Mouse (Mus musculus) forebrain, embryonic 13.5 days (tissue): ENCODE data around the gene Pih1d1. TPM values are rescaled to one million over a fixed set of nuclear protein-coding genes. Genes with fewer than 3 reads are reported as not detected.
A peak's percentile ranks its signal among the peaks of the same experiment; 100 is the strongest.

Experiments
- ATAC-seq: fragments of 200-750 bp; cut with Nextera tagmentation; 2 replicates; pipeline ENCODE4 v1.8.0; 2017
- H3K27ac ChIP-seq: fragments of 300-500 bp; sonication (generic); 2 replicates; pipeline ENCODE4 v1.5.1; 2015; ENCODE audit warnings: inconsistent platforms, mild to moderate bottlenecking, moderate library complexity
- H3K27me3 ChIP-seq: fragments of 300-500 bp; sonication (generic); 2 replicates; pipeline ENCODE4 v1.6.1; 2015; ENCODE audit warnings: mild to moderate bottlenecking, inconsistent platforms
- H3K36me3 ChIP-seq: fragments of 300-500 bp; sonication (generic); 2 replicates; pipeline ENCODE4 v1.6.1; 2015; ENCODE audit warnings: mild to moderate bottlenecking, inconsistent platforms; ENCODE audit not compliant: poor library complexity, severe bottlenecking
- H3K4me1 ChIP-seq: fragments of 300-500 bp; sonication (generic); 2 replicates; pipeline ENCODE4 v1.6.1; 2015; ENCODE audit warnings: inconsistent platforms
- H3K4me2 ChIP-seq: fragments of 300-500 bp; sonication (generic); 2 replicates; pipeline ENCODE4 v1.6.1; 2015; ENCODE audit warnings: inconsistent platforms, mild to moderate bottlenecking, moderate library complexity
- H3K4me3 ChIP-seq: fragments of 300-500 bp; sonication (generic); 2 replicates; pipeline ENCODE4 v1.5.1; 2015; ENCODE audit warnings: mild to moderate bottlenecking, inconsistent platforms
- H3K9ac ChIP-seq: fragments of 300-500 bp; sonication (generic); 2 replicates; pipeline ENCODE4 v1.6.1; 2015; ENCODE audit warnings: mild to moderate bottlenecking, inconsistent platforms
- H3K9me3 ChIP-seq: fragments of 300-500 bp; sonication (generic); replicated peaks from 2 replicates; pipeline ENCODE4 v1.6.1; 2016; ENCODE audit warnings: inconsistent platforms
- WGBS: fragments of 180-500 bp; shearing (Covaris S2); methylation state at CpG from one replicate; pipeline ENCODE4 v1.1.7; 2015; 5-methylcytosine and 5-hydroxymethylcytosine counted together
- polyA plus RNA-seq: library from polyadenylated mRNA; unstranded; fragments of >200 nt; fragmentation: Nextera tagmentation; extraction: Ambion mirVana; gene quantifications from 2 replicates; pipeline ENCODE4 v1.2.1, GENCODE M21; 2015

Gene Pih1d1
- polyA plus RNA-seq, 1 experiment from 2014 or later, result 97.5 TPM

- Histone ChIP-seq H3K9ac (no peak overlapping the region), H3K27me3 (peaks cover 92% of the 10 kb centered on the region), H3K4me2 (peak overlapping the region; percentile 46), H3K9me3 (no peaks in the 10 kb centered on the region), H3K27ac (no peak overlapping the region), H3K4me1 (peaks cover 14% of the 10 kb centered on the region), H3K36me3 (no peaks in the 10 kb centered on the region), H3K4me3 (peak overlapping the region; percentile 25)
- 2% methylated on average over 23 of the region's 23 CpGs for WGBS
- no peak for ATAC-seq
These were observed 21.8 kb downstream of the Pih1d1 start for GRCm38 (mm10) chr7:45175929-45176328.

DNA sequence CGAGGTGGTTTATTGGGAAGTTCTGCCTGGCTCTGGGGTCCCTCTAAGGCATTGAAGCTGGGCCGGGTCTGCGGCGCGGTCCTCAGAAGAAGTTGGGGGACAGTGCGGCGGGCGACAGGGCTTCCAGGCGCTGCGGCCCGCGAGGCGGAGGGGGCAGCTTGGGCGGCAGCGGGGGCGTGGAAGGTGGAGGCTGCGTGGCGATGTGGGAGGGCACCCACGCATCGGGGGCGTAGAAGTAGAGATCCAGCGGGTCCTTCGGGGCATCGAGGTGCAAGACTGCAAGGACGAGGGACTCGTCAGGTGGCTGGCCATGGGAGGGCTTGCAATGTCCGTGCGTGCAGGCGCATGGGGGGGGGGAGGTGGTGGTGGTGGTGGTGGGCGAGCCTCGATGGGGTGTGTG lies 22.3 kb downstream of the Pih1d1 start:
- WGBS, result 2% methylated on average over 27 of the region's 31 CpGs
- Histone ChIP-seq H3K9ac (no peak overlapping the region), H3K4me1 (peaks cover 18% of the 10 kb centered on the region), H3K4me3 (peak overlapping the region; percentile 25), H3K9me3 (no peaks in the 10 kb centered on the region), H3K4me2 (peak overlapping the region; percentile 46), H3K27me3 (peaks cover 96% of the 10 kb centered on the region), H3K27ac (no peak overlapping the region), H3K36me3 (no peaks in the 10 kb centered on the region)
- no peak for ATAC-seq

- Histone ChIP-seq H3K4me2 (no peak overlapping the region), H3K36me3 (no peaks in the 10 kb centered on the region), H3K27ac (no peak overlapping the region), H3K9ac (no peak overlapping the region), H3K27me3 (peaks cover 98% of the 10 kb centered on the region), H3K9me3 (no peaks in the 10 kb centered on the region), H3K4me1 (peaks cover 31% of the 10 kb centered on the region), H3K4me3 (no peak overlapping the region)
- no peak for ATAC-seq
- 24% methylated on average over 7 of the region's 7 CpGs for WGBS
These were observed 24.4 kb downstream of the Pih1d1 start for GRCm38 (mm10) chr7:45178550-45178949.

DNA sequence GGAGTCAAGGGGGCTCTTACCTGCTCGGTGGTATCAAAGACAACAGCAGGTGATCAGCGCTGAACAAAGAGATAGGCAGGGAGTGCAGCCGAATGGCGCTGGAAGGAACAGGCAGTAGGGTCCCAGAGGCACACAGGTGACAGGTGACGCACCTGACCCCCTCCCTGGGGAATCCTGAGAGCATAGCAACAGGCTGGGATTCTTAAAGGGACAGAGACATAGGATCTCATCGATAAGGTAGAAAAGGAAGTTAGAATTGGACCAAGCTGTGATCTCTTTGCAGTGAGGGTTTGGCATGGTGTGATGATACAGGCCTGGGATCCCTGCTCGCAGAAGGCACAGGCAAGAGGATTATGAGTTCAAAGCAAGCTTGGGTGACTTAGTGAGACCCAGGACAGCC lies 25.4 kb downstream of the Pih1d1 start, which contains the start of gene Gfy:
Gene Gfy (minus strand): TSS at position 101 of the 400 bp plus-strand sequence.
- Histone ChIP-seq H3K27me3 (peaks cover 100% of the 10 kb centered on the region), H3K9ac (no peak within 1 kb of the TSS), H3K27ac (no peak within 1 kb of the TSS), H3K36me3 (no peaks in the 10 kb centered on the region), H3K4me2 (no peak within 1 kb of the TSS), H3K9me3 (no peaks in the 10 kb centered on the region), H3K4me3 (no peak within 1 kb of the TSS), H3K4me1 (peaks cover 31% of the 10 kb centered on the region)
- 21% methylated on average over 7 of the region's 7 CpGs for WGBS
- ATAC-seq, result no peak

DNA sequence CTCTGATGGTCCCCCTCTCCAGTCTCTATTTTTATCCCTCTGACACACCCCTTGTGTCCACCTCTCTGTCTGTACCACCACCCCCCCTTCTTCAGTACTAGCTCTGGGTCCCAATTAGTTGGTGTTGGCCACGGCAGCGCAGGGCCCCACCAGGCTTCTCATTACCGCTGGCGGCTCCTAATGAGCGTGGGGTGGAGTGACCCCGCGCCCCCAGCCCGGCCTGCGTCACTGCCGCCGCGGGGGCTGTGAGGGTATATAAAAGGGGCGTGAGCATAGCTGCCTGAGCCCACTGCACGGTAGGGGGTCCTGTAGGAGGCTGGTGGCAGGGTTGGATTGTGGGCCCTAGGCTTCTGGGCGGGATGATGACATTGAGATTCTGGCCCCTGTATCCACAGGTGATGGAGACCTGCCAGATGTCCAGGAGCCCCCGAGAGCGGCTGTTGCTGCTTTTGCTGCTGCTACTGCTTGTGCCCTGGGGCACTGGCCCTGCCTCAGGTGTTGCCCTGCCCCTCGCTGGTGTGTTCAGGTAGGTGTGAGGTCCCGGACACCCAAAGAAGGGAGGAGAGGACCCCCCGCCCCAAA lies 26.9 kb downstream of the Pih1d1 start, which contains the start of gene Pth2:
Gene Pth2 (plus strand): TSS at position 100 of the 582 bp plus-strand sequence.
- Histone ChIP-seq H3K9me3 (no peaks in the 10 kb centered on the region), H3K27me3 (peaks cover 100% of the 10 kb centered on the region), H3K4me3 (peak within 1 kb of the TSS; percentile 33), H3K9ac (no peak within 1 kb of the TSS), H3K4me1 (peaks cover 27% of the 10 kb centered on the region), H3K4me2 (peak within 1 kb of the TSS; percentile 56), H3K27ac (no peak within 1 kb of the TSS), H3K36me3 (no peaks in the 10 kb centered on the region)
- no peak for ATAC-seq
- WGBS, result 13% methylated on average over 20 of the region's 20 CpGs

GRCm38 (mm10) chr7:45181540-45181939 lies 27.4 kb downstream of the Pih1d1 start:
- Histone ChIP-seq H3K4me2 (peak overlapping the region; percentile 56), H3K4me1 (peaks cover 24% of the 10 kb centered on the region), H3K9ac (no peak overlapping the region), H3K27me3 (peaks cover 100% of the 10 kb centered on the region), H3K27ac (no peak overlapping the region), H3K9me3 (no peaks in the 10 kb centered on the region), H3K4me3 (peak overlapping the region; percentile 33), H3K36me3 (no peaks in the 10 kb centered on the region)
- WGBS, result 3% methylated on average over 35 of the region's 35 CpGs
- peak; percentile 28; the same call in 1 of the 2 replicates for ATAC-seq

GRCm38 (mm10) chr7:45182199-45182601 lies 28.1 kb downstream of the Pih1d1 start:
- H3K9me3 ChIP-seq, result no peaks in the 10 kb centered on the region
- no peak overlapping the region for H3K27ac ChIP-seq
- H3K4me1 ChIP-seq, result peaks cover 24% of the 10 kb centered on the region
- peak; percentile 89 for ATAC-seq
- H3K4me2 ChIP-seq, result peak overlapping the region; percentile 56
- H3K27me3 ChIP-seq, result peaks cover 96% of the 10 kb centered on the region
- H3K4me3 ChIP-seq, result peak overlapping the region; percentile 33
- no peaks in the 10 kb centered on the region for H3K36me3 ChIP-seq
- 1% methylated on average over 34 of the region's 34 CpGs for WGBS
- peak overlapping the region; percentile 26; the same call in 1 of the 2 replicates for H3K9ac ChIP-seq

DNA sequence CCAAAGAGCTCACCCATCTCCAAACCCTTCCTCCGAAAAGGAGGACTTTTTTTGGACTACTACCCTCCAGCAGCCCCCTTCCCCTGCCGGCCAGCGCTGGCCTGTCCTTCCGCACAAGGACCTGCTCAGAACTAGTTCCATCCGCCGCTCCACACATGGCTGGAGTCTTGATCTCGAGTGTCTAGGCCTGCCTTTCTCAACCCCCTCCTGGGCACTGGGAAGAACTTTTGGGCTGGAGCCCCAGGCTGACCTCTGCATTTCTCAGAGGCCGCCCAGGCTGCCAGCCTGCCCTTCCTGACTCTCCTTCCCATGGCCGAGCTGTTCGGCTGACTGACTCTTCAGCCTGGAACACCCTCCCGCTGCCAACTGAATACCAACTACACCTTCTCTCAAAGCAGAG lies 28.5 kb downstream of the Pih1d1 start:
- H3K9ac ChIP-seq, result peak overlapping the region; percentile 26; the same call in 1 of the 2 replicates
- H3K4me1 ChIP-seq, result peaks cover 24% of the 10 kb centered on the region
- no peaks in the 10 kb centered on the region for H3K9me3 ChIP-seq

GRCm38 (mm10) chr7:45183672-45184071 lies 29.6 kb downstream of the Pih1d1 start:
- ATAC-seq, result no peak
- Histone ChIP-seq H3K9ac (no peak overlapping the region), H3K4me3 (no peak overlapping the region), H3K4me1 (peaks cover 24% of the 10 kb centered on the region), H3K4me2 (no peak overlapping the region), H3K27me3 (peaks cover 91% of the 10 kb centered on the region), H3K27ac (no peak overlapping the region), H3K36me3 (no peaks in the 10 kb centered on the region), H3K9me3 (no peaks in the 10 kb centered on the region)
- WGBS, result 66% methylated on average over 7 of the region's 7 CpGs

More for the DNA sequence above, 28.5 kb downstream of the Pih1d1 start:
- WGBS, result 17% methylated on average over 11 of the region's 11 CpGs
- Histone ChIP-seq H3K36me3 (no peaks in the 10 kb centered on the region), H3K4me3 (peak overlapping the region; percentile 33), H3K27ac (no peak overlapping the region), H3K4me2 (peak overlapping the region; percentile 56), H3K27me3 (peaks cover 92% of the 10 kb centered on the region)
- ATAC-seq, result peak; percentile 20; the same call in 1 of the 2 replicates

GRCm38 (mm10) chr7:45185921-45186320 lies 31.8 kb downstream of the Pih1d1 start:
- 46% methylated on average over 7 of the region's 7 CpGs for WGBS
- Histone ChIP-seq H3K4me1 (peaks cover 23% of the 10 kb centered on the region), H3K4me3 (no peak overlapping the region), H3K27ac (no peak overlapping the region), H3K9ac (no peak overlapping the region), H3K9me3 (no peaks in the 10 kb centered on the region), H3K27me3 (peaks cover 80% of the 10 kb centered on the region), H3K4me2 (no peak overlapping the region), H3K36me3 (no peaks in the 10 kb centered on the region)
- no peak for ATAC-seq

DNA sequence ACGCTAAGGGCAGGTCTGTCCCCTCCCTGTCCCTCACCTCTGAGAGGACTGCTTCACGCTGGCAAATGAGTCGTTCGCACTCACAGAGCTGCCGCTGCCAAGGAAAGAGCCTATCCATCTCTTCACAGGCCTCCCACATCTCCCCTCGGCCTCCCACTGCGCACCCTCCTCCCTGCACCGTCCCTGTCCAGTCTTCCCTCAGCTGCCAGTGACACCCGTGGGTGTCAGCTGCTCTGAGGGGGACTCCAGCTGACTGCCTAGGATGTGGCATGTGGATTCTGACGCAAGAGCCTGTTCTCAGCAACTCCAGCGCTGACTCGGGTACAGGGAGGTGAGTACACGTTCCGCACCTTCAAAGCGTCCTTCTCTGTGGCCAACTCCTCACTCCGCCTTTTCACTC lies 35.5 kb downstream of the Pih1d1 start:
- ATAC-seq, result no peak
- no peaks in the 10 kb centered on the region for H3K36me3 ChIP-seq
- H3K4me1 ChIP-seq, result peaks cover 9% of the 10 kb centered on the region; the same call in 1 of the 2 replicates
- WGBS, result 60% methylated on average over 15 of the region's 16 CpGs
- H3K4me3 ChIP-seq, result no peak overlapping the region
- no peak overlapping the region for H3K4me2 ChIP-seq
- no peak overlapping the region for H3K27ac ChIP-seq
- no peak overlapping the region for H3K9ac ChIP-seq
- no peaks in the 10 kb centered on the region for H3K9me3 ChIP-seq
- peaks cover 52% of the 10 kb centered on the region for H3K27me3 ChIP-seq

DNA sequence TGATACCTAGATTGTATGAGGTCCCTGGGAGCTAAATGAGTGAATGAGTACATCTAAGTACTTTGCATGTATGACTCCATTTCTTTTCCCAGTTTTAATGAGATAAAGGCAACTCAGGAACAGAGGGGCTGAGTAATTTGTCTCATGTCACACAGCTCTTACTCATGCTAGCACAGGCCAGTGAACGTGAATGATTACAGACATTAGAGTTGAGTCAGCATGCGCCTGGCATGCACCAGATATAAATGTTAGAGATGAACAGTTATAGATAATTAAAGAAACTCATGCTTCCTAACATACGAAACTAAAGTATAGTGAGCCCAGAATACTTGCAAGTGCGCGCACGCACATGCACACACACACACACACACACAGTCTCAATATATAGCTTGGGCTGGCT lies 36.1 kb downstream of the Pih1d1 start:
- H3K9me3 ChIP-seq, result no peaks in the 10 kb centered on the region
- 91% methylated on average over 6 of the region's 6 CpGs for WGBS
- peaks cover 9% of the 10 kb centered on the region; the same call in 1 of the 2 replicates for H3K4me1 ChIP-seq
- H3K27me3 ChIP-seq, result peaks cover 46% of the 10 kb centered on the region
- no peaks in the 10 kb centered on the region for H3K36me3 ChIP-seq
- no peak overlapping the region for H3K4me3 ChIP-seq
- ATAC-seq, result no peak
- H3K9ac ChIP-seq, result no peak overlapping the region
- no peak overlapping the region for H3K27ac ChIP-seq
- H3K4me2 ChIP-seq, result no peak overlapping the region

DNA sequence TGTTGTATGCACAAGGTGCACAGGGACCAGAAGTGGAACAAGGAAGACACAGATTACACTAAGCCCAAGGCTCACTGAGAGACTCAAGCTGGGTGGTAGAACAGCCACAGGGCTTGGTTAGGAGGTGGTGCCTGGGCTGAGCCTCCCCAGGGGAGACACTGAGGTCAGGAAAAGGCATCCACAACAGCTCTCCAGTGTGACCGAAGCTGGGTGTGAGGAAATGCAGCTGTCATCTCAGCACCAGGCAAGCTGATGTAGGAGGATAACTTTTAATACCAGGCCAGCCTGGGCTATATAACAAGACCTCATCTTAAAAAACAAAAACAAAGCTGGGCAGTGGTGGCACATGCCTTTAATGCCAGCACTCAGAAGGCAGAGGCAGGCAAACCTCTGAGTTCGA lies 37.1 kb downstream of the Pih1d1 start:
- H3K4me1 ChIP-seq, result peaks cover 5% of the 10 kb centered on the region; the same call in 1 of the 2 replicates
- H3K9me3 ChIP-seq, result no peaks in the 10 kb centered on the region
- H3K4me2 ChIP-seq, result no peak overlapping the region
- H3K36me3 ChIP-seq, result no peaks in the 10 kb centered on the region
- 84% methylated on average over 2 of the region's 2 CpGs for WGBS
- no peak for ATAC-seq
- H3K27me3 ChIP-seq, result peaks cover 36% of the 10 kb centered on the region
- H3K9ac ChIP-seq, result no peak overlapping the region
- H3K27ac ChIP-seq, result no peak overlapping the region
- H3K4me3 ChIP-seq, result no peak overlapping the region
